Mouse (Mus musculus) G1E (cell line): ENCODE results near the gene Cfap45.

Source experiments
- CTCF ChIP-seq: IDR thresholded peaks from 2 replicates; pipeline ENCODE4 v1.5.1; 2012; ENCODE audit warnings: low read depth, low read length, inconsistent platforms, mixed read lengths
- POLR2AphosphoS5 ChIP-seq: IDR thresholded peaks from 2 replicates; pipeline ENCODE4 v1.6.1; 2012; ENCODE audit warnings: low read depth, low read length, inconsistent platforms; ENCODE audit not compliant: insufficient replicate concordance

GRCm38 (mm10) chr1:172487859-172488258, 32.7 kb upstream of the Cfap45 start:
- TF ChIP-seq CTCF (no peak), POLR2AphosphoS5 (no peak)
